Mouse (Mus musculus): Measurements from ENCODE around the gene Smug1. TPM values are rescaled to one million over a fixed set of nuclear protein-coding genes. Genes with fewer than 3 reads are reported as not detected.

Gene Smug1
- polyA plus RNA-seq, 1 experiment from 2014 or later: 17.6 TPM

- no peak overlapping the region for H3K9ac ChIP-seq
- H3K36me3 ChIP-seq: peaks cover 27% of the 10 kb centered on the region
- H3K4me3 ChIP-seq: no peak overlapping the region
- peaks cover 12% of the 10 kb centered on the region for H3K4me1 ChIP-seq
- H3K9me3 ChIP-seq: no peaks in the 10 kb centered on the region
- ATAC-seq (ENCODE audit: borderline replicate concordance, extremely low read depth, low FRiP score, low TSS enrichment): no peak
- H3K4me2 ChIP-seq: no peak overlapping the region
- 64% methylated on average over 6 of the region's 6 CpGs for WGBS
- H3K27ac ChIP-seq: no peak overlapping the region
- peaks cover 10% of the 10 kb centered on the region for H3K27me3 ChIP-seq
Measured at GRCm38 (mm10) chr15:103187803-103188202, 20.9 kb upstream of the Smug1 start.

- ATAC-seq (ENCODE audit: borderline replicate concordance, extremely low read depth, low FRiP score, low TSS enrichment): no peak
- Histone ChIP-seq H3K36me3 (peaks cover 7% of the 10 kb centered on the region), H3K9ac (no peak overlapping the region), H3K27me3 (peaks cover 23% of the 10 kb centered on the region), H3K27ac (no peak overlapping the region), H3K9me3 (no peaks in the 10 kb centered on the region), H3K4me1 (peaks cover 14% of the 10 kb centered on the region), H3K4me3 (no peak overlapping the region), H3K4me2 (no peak overlapping the region)
- WGBS: 41% methylated on average over 19 of the region's 19 CpGs
Measured at GRCm38 (mm10) chr15:103185462-103186198, 18.7 kb upstream of the Smug1 start.

- peak; percentile 19; the same call in 1 of the 2 replicates for ATAC-seq (ENCODE audit: borderline replicate concordance, extremely low read depth, low FRiP score, low TSS enrichment)
- Histone ChIP-seq H3K27ac (no peak overlapping the region), H3K4me3 (peak overlapping the region; percentile 40; the same call in 1 of the 2 replicates), H3K27me3 (peaks cover 29% of the 10 kb centered on the region), H3K9ac (no peak overlapping the region), H3K4me2 (peak overlapping the region; percentile 78), H3K4me1 (peaks cover 14% of the 10 kb centered on the region), H3K9me3 (no peaks in the 10 kb centered on the region), H3K36me3 (no peaks in the 10 kb centered on the region)
- 12% methylated on average over 25 of the region's 25 CpGs for WGBS
Measured at GRCm38 (mm10) chr15:103183651-103184610, 17.0 kb upstream of the Smug1 start.

- no peaks in the 10 kb centered on the region for H3K9me3 ChIP-seq
- peaks cover 14% of the 10 kb centered on the region for H3K4me1 ChIP-seq
- peak overlapping the region; percentile 78 for H3K4me2 ChIP-seq
- peak overlapping the region; percentile 40 for H3K4me3 ChIP-seq
- peaks cover 37% of the 10 kb centered on the region for H3K27me3 ChIP-seq
- no peaks in the 10 kb centered on the region for H3K36me3 ChIP-seq
- peak overlapping the region; percentile 43; the same call in 1 of the 2 replicates for H3K9ac ChIP-seq
- WGBS: under 1% methylated on average over 21 of the region's 21 CpGs
- no peak overlapping the region for H3K27ac ChIP-seq
- ATAC-seq (ENCODE audit: borderline replicate concordance, extremely low read depth, low FRiP score, low TSS enrichment): peak; percentile 19; the same call in 1 of the 2 replicates
Measured at GRCm38 (mm10) chr15:103183135-103183534, 16.2 kb upstream of the Smug1 start.

- Histone ChIP-seq H3K27me3 (peaks cover 45% of the 10 kb centered on the region), H3K27ac (no peak overlapping the region), H3K9ac (peak overlapping the region; percentile 19; the same call in 1 of the 2 replicates), H3K4me2 (peak overlapping the region; percentile 78), H3K4me3 (peak overlapping the region; percentile 40), H3K9me3 (no peaks in the 10 kb centered on the region), H3K36me3 (no peaks in the 10 kb centered on the region), H3K4me1 (peaks cover 23% of the 10 kb centered on the region)
- 1% methylated on average over 44 of the region's 48 CpGs for WGBS
- ATAC-seq (ENCODE audit: borderline replicate concordance, extremely low read depth, low FRiP score, low TSS enrichment): peak; percentile 47
Measured at GRCm38 (mm10) chr15:103182166-103182790, 15.4 kb upstream of the Smug1 start.

GRCm38 (mm10) chr15:103180406-103180805 lies 13.5 kb upstream of the Smug1 start:
- H3K4me1 ChIP-seq: peaks cover 28% of the 10 kb centered on the region
- H3K4me3 ChIP-seq: no peak overlapping the region
- no peaks in the 10 kb centered on the region for H3K36me3 ChIP-seq
- no peak overlapping the region for H3K27ac ChIP-seq
- H3K9me3 ChIP-seq: no peaks in the 10 kb centered on the region
- H3K27me3 ChIP-seq: peaks cover 64% of the 10 kb centered on the region
- ATAC-seq (ENCODE audit: borderline replicate concordance, extremely low read depth, low FRiP score, low TSS enrichment): no peak
- H3K4me2 ChIP-seq: no peak overlapping the region
- no peak overlapping the region for H3K9ac ChIP-seq

GRCm38 (mm10) chr15:103178767-103179166 lies 11.9 kb upstream of the Smug1 start:
- Histone ChIP-seq H3K4me1 (peaks cover 26% of the 10 kb centered on the region), H3K9me3 (no peaks in the 10 kb centered on the region), H3K4me2 (no peak overlapping the region), H3K36me3 (no peaks in the 10 kb centered on the region), H3K27me3 (peaks cover 76% of the 10 kb centered on the region), H3K27ac (no peak overlapping the region), H3K4me3 (no peak overlapping the region), H3K9ac (no peak overlapping the region)
- 83% methylated on average over 1 of the region's 1 CpGs for WGBS
- ATAC-seq (ENCODE audit: borderline replicate concordance, extremely low read depth, low FRiP score, low TSS enrichment): no peak

- WGBS: 16% methylated on average over 12 of the region's 12 CpGs
- Histone ChIP-seq H3K27ac (no peak overlapping the region), H3K36me3 (no peaks in the 10 kb centered on the region), H3K4me2 (no peak overlapping the region; the same call in 1 of the 2 replicates), H3K9me3 (no peaks in the 10 kb centered on the region), H3K27me3 (peaks cover 80% of the 10 kb centered on the region), H3K4me3 (no peak overlapping the region), H3K9ac (no peak overlapping the region), H3K4me1 (peaks cover 19% of the 10 kb centered on the region)
- no peak for ATAC-seq (ENCODE audit: borderline replicate concordance, extremely low read depth, low FRiP score, low TSS enrichment)
Measured at GRCm38 (mm10) chr15:103178137-103178536, 11.2 kb upstream of the Smug1 start.

GRCm38 (mm10) chr15:103177611-103178041 lies 10.7 kb upstream of the Smug1 start:
- no peak overlapping the region for H3K27ac ChIP-seq
- H3K9ac ChIP-seq: no peak overlapping the region; the same call in 1 of the 2 replicates
- H3K4me3 ChIP-seq: no peak overlapping the region
- H3K4me1 ChIP-seq: peaks cover 14% of the 10 kb centered on the region
- no peaks in the 10 kb centered on the region for H3K36me3 ChIP-seq
- 0 out of 2 replicates have a peak, but pooled peaks have one; percentile 13 for ATAC-seq (ENCODE audit: borderline replicate concordance, extremely low read depth, low FRiP score, low TSS enrichment)
- H3K4me2 ChIP-seq: peak overlapping the region; percentile 40
- peaks cover 80% of the 10 kb centered on the region for H3K27me3 ChIP-seq
- 6% methylated on average over 11 of the region's 12 CpGs for WGBS
- no peaks in the 10 kb centered on the region for H3K9me3 ChIP-seq

- no peaks in the 10 kb centered on the region for H3K36me3 ChIP-seq
- H3K4me1 ChIP-seq: peaks cover 14% of the 10 kb centered on the region
- WGBS: 2% methylated on average over 18 of the region's 18 CpGs
- no peaks in the 10 kb centered on the region for H3K9me3 ChIP-seq
- H3K4me3 ChIP-seq: peak overlapping the region; percentile 4; the same call in 1 of the 2 replicates
- peak overlapping the region; percentile 40; the same call in 1 of the 2 replicates for H3K4me2 ChIP-seq
- H3K27me3 ChIP-seq: peaks cover 86% of the 10 kb centered on the region
- no peak overlapping the region for H3K27ac ChIP-seq
- H3K9ac ChIP-seq: no peak overlapping the region
- ATAC-seq (ENCODE audit: borderline replicate concordance, extremely low read depth, low FRiP score, low TSS enrichment): peak; percentile 62
Measured at GRCm38 (mm10) chr15:103176874-103177421, 10.1 kb upstream of the Smug1 start.

- ATAC-seq (ENCODE audit: borderline replicate concordance, extremely low read depth, low FRiP score, low TSS enrichment): no peak
- Histone ChIP-seq H3K27ac (no peak overlapping the region), H3K9me3 (no peaks in the 10 kb centered on the region), H3K9ac (no peak overlapping the region), H3K36me3 (no peaks in the 10 kb centered on the region), H3K27me3 (peaks cover 99% of the 10 kb centered on the region), H3K4me2 (no peak overlapping the region), H3K4me3 (no peak overlapping the region), H3K4me1 (peaks cover 34% of the 10 kb centered on the region)
- WGBS: 78% methylated on average over 5 of the region's 5 CpGs
Measured at GRCm38 (mm10) chr15:103173251-103173650, 6.4 kb upstream of the Smug1 start.
